Mouse (Mus musculus) heart, adult 2 months (tissue): ENCODE data around the gene Tmem141.

Experiments used
- CTCF ChIP-seq: fragments of 200-600 bp; IDR thresholded peaks from 2 replicates; pipeline ENCODE4 v1.8.1; 2022; ENCODE audit warnings: antibody characterized with exemption, mild to moderate bottlenecking, moderate library complexity
- EP300 ChIP-seq: fragments of 200-500 bp; IDR thresholded peaks from 2 replicates; pipeline ENCODE4 v1.6.1; 2011; ENCODE audit warnings: low read depth, low read length, control low read depth; ENCODE audit not compliant: insufficient read depth
- POLR2A ChIP-seq: fragments of 200-500 bp; IDR thresholded peaks from 2 replicates; pipeline ENCODE4 v1.6.1; 2011; ENCODE audit warnings: mild to moderate bottlenecking, low read depth, low read length, control low read depth; ENCODE audit not compliant: insufficient read depth

DNA sequence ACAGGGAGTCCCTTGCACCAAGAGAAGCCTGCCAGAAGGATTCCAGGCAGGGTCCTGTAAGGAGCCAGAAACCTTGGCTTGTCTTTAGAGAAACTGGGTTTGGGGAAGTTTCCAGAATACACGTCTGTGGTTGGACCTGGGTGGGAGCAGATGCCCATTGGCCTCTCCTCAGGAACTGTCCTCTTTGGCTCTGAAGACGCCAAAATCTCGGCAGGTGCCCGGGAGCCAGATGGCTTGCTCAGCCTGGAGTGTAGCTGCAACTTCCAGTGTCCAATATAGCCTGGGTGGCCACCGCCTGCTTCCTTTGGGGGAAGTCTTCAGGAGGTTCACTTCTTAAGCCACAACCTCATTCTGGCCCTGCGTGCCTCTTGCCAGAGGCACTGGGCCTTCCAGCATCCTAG lies 39.9 kb downstream of the Tmem141 start:
- TF ChIP-seq POLR2A, result no peak
- no peak for TF ChIP-seq EP300
- TF ChIP-seq CTCF, result no peak
